Mouse (Mus musculus) thymus, adult 2 months (tissue): Measurements from ENCODE around the gene Fam47e. TPM values are rescaled to one million over a fixed set of nuclear protein-coding genes. Genes with fewer than 3 reads are reported as not detected.

ENCODE experiments used
- DNase-seq: peaks from one replicate; pipeline ENCODE4 v3.0.0; 2021
- H3K27ac ChIP-seq: fragments of 200-500 bp; 2 replicates; pipeline ENCODE4 v1.5.1; 2012; ENCODE audit warnings: low read length, control low read depth; ENCODE audit not compliant: control insufficient read depth, insufficient read depth
- H3K27me3 ChIP-seq: fragments of 200-500 bp; 2 replicates; pipeline ENCODE4 v1.6.1; 2012; ENCODE audit warnings: mild to moderate bottlenecking, low read length, moderate library complexity, mixed read lengths; ENCODE audit not compliant: control insufficient read depth, insufficient read depth
- H3K36me3 ChIP-seq: fragments of 200-500 bp; 2 replicates; pipeline ENCODE4 v1.6.1; 2012; ENCODE audit warnings: mild to moderate bottlenecking, low read length, moderate library complexity; ENCODE audit not compliant: control insufficient read depth, insufficient read depth
- H3K4me1 ChIP-seq: fragments of 200-500 bp; replicated peaks from 2 replicates; pipeline ENCODE4 v1.6.1; 2012; ENCODE audit warnings: low read length; ENCODE audit not compliant: control insufficient read depth, insufficient read depth
- H3K4me3 ChIP-seq: fragments of 200-500 bp; 2 replicates; pipeline ENCODE4 v1.5.1; 2012; ENCODE audit warnings: mild to moderate bottlenecking, low read length, control low read depth, moderate library complexity; ENCODE audit not compliant: control insufficient read depth, insufficient read depth
- CTCF ChIP-seq: fragments of 200-500 bp; IDR thresholded peaks from 2 replicates; pipeline ENCODE4 v1.5.1; 2012; ENCODE audit warnings: mild to moderate bottlenecking, control low read depth, low read length, moderate library complexity, borderline replicate concordance; ENCODE audit not compliant: control insufficient read depth, poor library complexity, insufficient read depth; ENCODE audit errors: extremely low read depth
- POLR2A ChIP-seq: fragments of 200-500 bp; IDR thresholded peaks from 2 replicates; pipeline ENCODE4 v1.6.1; 2012; ENCODE audit warnings: mild to moderate bottlenecking, low read length, control low read depth, moderate library complexity; ENCODE audit not compliant: control insufficient read depth, poor library complexity, insufficient read depth; ENCODE audit errors: extremely low read depth
- whole genome bisulfite sequencing: fragments of 180-500 bp; shearing (Covaris S2); methylation state at CpG from one replicate; pipeline ENCODE4 v1.1.7; 2018; 5-methylcytosine and 5-hydroxymethylcytosine counted together
- polyA plus RNA-seq: library from polyadenylated mRNA; depleted of rRNA; stranded (reverse); fragments of >200 nt; gene quantifications from 2 replicates; pipeline ENCODE4 v1.2.3, GENCODE M21; 2012

The Fam47e gene
- polyA plus RNA-seq, 1 experiment, result not detected

DNA sequence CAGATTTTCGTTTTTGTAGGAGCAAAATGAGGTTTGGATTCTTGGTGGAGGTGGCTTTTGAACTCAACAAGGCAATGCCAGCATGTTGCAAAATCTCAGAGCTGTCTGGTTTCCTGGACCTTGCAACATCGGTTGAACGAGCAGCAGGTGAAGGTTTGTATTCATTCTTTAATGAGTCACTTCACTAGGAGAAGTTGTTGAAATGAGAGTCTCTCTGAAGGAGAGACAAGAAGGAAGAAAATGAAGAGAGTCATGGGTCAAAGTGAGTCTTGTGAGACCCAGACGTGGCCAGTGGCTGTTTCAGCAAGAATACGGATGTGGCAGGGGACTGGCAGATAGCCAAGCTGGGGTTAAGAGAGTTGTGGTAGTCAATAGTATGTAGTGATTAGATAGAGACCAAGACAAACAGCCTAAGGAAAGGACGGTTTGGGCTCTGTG is 30.0 kb upstream of the Fam47e start:
- no peak for DNase-seq
- Histone ChIP-seq H3K36me3 (no peaks in the 10 kb centered on the region), H3K4me1 (no peaks in the 10 kb centered on the region), H3K27me3 (no peaks in the 10 kb centered on the region), H3K27ac (no peak overlapping the region), H3K4me3 (no peak overlapping the region)
- 25% methylated on average over 6 of the region's 6 CpGs for WGBS
- TF ChIP-seq POLR2A, result no peak
- no peak for TF ChIP-seq CTCF

DNA sequence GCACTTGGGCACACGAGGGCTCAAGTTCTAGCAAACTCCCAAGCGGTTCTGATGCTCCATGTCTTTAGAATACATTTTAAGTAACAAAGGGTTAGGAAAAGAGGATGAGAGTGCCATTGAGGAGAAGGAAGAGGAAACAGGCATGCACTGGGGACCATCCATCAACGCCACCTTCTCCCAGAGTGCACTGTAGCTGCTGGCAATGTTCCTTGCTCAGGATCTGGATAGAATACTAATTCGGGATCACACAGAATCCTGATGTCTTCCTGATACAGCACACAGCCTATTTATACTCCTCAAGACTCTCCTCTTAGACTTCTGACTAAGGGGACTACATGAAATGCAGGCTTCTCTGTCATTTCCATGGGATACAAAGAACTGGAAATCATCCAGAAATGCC is 15.2 kb upstream of the Fam47e start:
- Histone ChIP-seq H3K4me1 (no peaks in the 10 kb centered on the region), H3K27ac (no peak overlapping the region), H3K36me3 (no peaks in the 10 kb centered on the region), H3K4me3 (no peak overlapping the region), H3K27me3 (no peaks in the 10 kb centered on the region)
- TF ChIP-seq POLR2A, result no peak
- no peak for TF ChIP-seq CTCF
- no peak for DNase-seq
- WGBS, result 93% methylated on average over 4 of the region's 4 CpGs

DNA sequence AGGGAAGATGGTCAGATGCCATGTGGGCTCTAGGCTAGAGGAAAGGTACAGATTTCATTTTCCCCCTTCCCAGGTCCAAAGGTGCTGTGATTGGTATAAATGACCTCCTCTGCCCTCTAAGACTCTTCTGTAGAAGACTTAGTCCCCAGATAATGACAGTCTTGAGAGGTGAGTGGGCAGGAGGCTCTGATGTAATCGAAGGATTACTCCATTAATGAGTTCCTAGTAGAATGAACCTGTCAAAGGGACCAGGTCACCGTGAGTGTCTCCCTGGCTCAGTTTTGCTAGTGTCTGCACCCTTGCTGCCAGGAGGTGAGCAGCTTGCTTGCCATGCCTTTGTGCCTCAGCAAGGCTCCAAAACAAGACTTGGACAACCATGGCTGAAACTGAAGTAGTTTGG is 2.3 kb upstream of the Fam47e start:
- no peak for TF ChIP-seq CTCF
- no peak for TF ChIP-seq POLR2A
- WGBS, result 95% methylated on average over 2 of the region's 2 CpGs
- no peaks in the 10 kb centered on the region for H3K36me3 ChIP-seq
- no peak overlapping the region for H3K27ac ChIP-seq
- H3K4me1 ChIP-seq, result no peaks in the 10 kb centered on the region
- H3K4me3 ChIP-seq, result no peak overlapping the region
- no peak for DNase-seq
- no peaks in the 10 kb centered on the region for H3K27me3 ChIP-seq

DNA sequence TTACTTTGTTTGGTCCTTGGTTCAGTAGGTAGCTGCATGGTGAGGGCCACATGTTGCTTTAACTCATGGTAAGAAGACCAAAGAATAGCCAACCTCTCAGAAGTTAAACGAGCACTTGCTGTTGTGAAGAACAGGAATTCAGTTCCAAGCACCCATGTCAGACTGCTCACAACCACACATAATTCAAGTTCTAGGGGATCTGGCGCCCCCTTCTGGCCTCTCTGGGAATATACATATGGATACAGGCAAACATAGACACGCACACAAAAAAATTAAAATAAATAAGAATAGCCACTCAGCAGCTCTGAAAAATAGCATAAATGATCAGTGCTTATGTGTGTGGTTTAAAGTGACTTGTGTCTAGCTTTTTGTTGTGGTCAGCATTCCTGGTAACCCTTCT is 930 bp upstream of the Fam47e start:
- WGBS, result 78% methylated on average over 3 of the region's 3 CpGs
- H3K27ac ChIP-seq, result no peak overlapping the region
- H3K4me3 ChIP-seq, result no peak overlapping the region
- TF ChIP-seq CTCF (no peak), POLR2A (no peak)
- peak; percentile 25 for DNase-seq
- no peaks in the 10 kb centered on the region for H3K36me3 ChIP-seq
- H3K27me3 ChIP-seq, result no peaks in the 10 kb centered on the region
- no peaks in the 10 kb centered on the region for H3K4me1 ChIP-seq

- Histone ChIP-seq H3K27me3 (no peaks in the 10 kb centered on the region), H3K4me1 (no peaks in the 10 kb centered on the region), H3K4me3 (no peak overlapping the region), H3K36me3 (no peaks in the 10 kb centered on the region), H3K27ac (no peak overlapping the region)
- TF ChIP-seq CTCF, result no peak
- no peak for TF ChIP-seq POLR2A
- 93% methylated on average over 4 of the region's 4 CpGs for WGBS
- DNase-seq, result no peak
These were observed 426 bp upstream of the Fam47e start for GRCm38 (mm10) chr5:92554443-92554842.

- H3K4me3 ChIP-seq, result no peak overlapping the region
- no peaks in the 10 kb centered on the region for H3K27me3 ChIP-seq
- H3K27ac ChIP-seq, result no peak overlapping the region
- 95% methylated on average over 1 of the region's 1 CpGs for WGBS
- no peaks in the 10 kb centered on the region for H3K36me3 ChIP-seq
- TF ChIP-seq POLR2A (no peak), CTCF (no peak)
- no peak for DNase-seq
- no peaks in the 10 kb centered on the region for H3K4me1 ChIP-seq
These were observed 1.0 kb downstream of the Fam47e start for GRCm38 (mm10) chr5:92555905-92556304.

GRCm38 (mm10) chr5:92557508-92557907 is 2.6 kb downstream of the Fam47e start:
- DNase-seq, result no peak
- no peak overlapping the region for H3K27ac ChIP-seq
- TF ChIP-seq CTCF, result no peak
- TF ChIP-seq POLR2A, result no peak
- WGBS, result 93% methylated on average over 1 of the region's 1 CpGs
- no peaks in the 10 kb centered on the region for H3K4me1 ChIP-seq
- H3K27me3 ChIP-seq, result no peaks in the 10 kb centered on the region
- no peak overlapping the region for H3K4me3 ChIP-seq
- no peaks in the 10 kb centered on the region for H3K36me3 ChIP-seq
